Mouse (Mus musculus) CD4-positive, CD25-positive, alpha-beta regulatory T cell, adult 4 months (primary cell): ENCODE measurements at regions not wholly inside any gene's neighbourhood (a gene's known extent, or its start where the extent isn't known, plus 50 kb on each side); places are given as distances from the start of the nearest gene placed in this dataset.

Experiments used
- ATAC-seq: one replicate; pipeline ENCODE4 v1.8.0; 2017

- ATAC-seq = no peak
These were observed 76.2 kb downstream of the Cstad start for GRCm38 (mm10) chr2:30670836-30671586.

- no peak for ATAC-seq
These were observed 72.6 kb downstream of the Cstad start for GRCm38 (mm10) chr2:30667468-30667867.

- no peak for ATAC-seq
These were observed 66.3 kb downstream of the Cstad start for GRCm38 (mm10) chr2:30661147-30661546.

GRCm38 (mm10) chr2:30660613-30660991, 65.8 kb downstream of the Cstad start:
- ATAC-seq = no peak

GRCm38 (mm10) chr2:30659836-30660612, 65.2 kb downstream of the Cstad start:
- ATAC-seq = no peak

GRCm38 (mm10) chr2:30658844-30659555, 64.2 kb downstream of the Cstad start:
- ATAC-seq = peak; percentile 30
